Mouse (Mus musculus) mouse trophoblast stem cell (cell line): Measurements from ENCODE around the gene Myo10.

ENCODE experiments used
- in situ Hi-C, 2 experiments: fragments of 300-500 bp; cut with MseI, MboI; formaldehyde crosslinking; loops; 2 replicates in 1 of 2; 3 replicates in 1 of 2; pipeline ENCODE4 v1.15.1; 2025

Myo10 gene

DNA sequence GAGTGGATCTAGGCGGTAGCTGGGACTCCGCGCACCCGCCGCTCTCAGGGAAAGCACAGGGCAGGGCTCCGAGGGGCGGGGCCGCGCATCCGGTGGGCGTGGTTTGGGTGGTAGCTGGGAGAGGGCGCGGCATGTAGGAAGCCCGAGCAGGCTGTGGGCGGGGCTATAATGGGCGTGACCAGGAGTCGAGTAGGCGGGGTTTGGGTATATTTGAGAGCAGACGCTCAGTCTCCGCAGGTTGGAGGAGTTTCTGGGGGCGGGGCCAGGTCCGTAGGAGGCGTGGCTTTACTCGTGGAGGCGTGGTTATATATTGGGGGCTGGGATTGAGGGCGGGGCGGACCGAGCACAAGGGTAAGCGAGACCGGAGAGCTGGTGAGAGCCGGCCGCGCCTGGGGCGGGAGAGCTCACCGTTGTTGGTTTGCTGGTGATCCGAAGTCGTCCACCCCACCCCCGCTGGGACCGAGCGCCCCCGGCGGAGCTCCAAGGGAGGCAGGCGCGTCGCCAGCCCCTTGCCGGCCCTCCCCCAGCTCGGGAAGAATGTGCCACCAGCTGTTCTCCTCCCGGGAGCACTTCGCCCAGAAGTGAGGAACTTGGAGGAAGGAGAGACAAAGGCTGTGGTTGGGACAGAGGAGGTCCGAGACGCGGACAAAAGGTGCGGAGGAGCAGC lies at the start of gene Myo10:
Gene Myo10, plus strand, starts transcription at position 326 of the 667 bp plus-strand sequence.
- in situ Hi-C loops = loop anchor here (10.0 kb wide), 1 partner anchor 178 kb away; no protein-coding TSS in a partner anchor

- in situ Hi-C loops = no loop called here
These were observed 49.2 kb upstream of the Myo10 start for GRCm38 (mm10) chr15:25573113-25573512.

DNA sequence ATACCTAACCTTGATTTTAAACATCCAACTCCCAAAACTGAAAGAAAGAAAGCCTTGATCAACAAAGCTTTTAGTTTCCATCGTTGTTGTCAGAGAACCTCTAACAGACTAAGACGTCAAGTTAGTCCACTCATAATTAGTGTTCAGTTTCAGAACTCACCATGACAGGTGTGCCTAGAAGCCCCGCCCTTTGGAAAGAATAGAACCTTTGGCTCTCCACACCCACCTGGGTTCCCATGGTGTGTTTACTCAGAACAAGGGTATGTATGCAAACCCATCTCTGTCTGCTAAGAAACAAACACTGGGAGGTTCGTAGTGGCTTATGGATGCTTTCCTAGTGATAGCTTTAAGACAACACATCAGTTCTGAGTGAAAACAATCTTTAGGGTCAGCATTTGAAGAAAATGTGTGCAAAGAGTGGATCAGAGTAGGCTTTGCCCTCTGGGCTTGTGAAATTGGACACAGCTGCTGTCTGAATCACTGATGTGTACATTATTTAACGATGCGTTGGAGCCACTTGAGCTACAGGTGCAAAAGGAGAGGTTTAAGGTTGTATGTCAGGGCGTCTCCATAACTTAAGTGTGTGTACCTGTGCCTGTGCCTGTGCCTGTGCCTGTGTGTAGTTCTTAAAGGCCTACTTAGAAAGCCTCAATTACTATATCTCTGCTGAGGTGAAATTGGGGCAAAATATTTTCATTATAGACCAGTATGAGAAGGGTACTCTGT lies 48.3 kb upstream of the Myo10 start:
- in situ Hi-C loops = no loop called here

- in situ Hi-C loops = no loop called here
These were observed 44.8 kb upstream of the Myo10 start for GRCm38 (mm10) chr15:25577327-25578051.

- in situ Hi-C loops = no loop called here
These were observed 44.0 kb upstream of the Myo10 start for GRCm38 (mm10) chr15:25578369-25578768.

DNA sequence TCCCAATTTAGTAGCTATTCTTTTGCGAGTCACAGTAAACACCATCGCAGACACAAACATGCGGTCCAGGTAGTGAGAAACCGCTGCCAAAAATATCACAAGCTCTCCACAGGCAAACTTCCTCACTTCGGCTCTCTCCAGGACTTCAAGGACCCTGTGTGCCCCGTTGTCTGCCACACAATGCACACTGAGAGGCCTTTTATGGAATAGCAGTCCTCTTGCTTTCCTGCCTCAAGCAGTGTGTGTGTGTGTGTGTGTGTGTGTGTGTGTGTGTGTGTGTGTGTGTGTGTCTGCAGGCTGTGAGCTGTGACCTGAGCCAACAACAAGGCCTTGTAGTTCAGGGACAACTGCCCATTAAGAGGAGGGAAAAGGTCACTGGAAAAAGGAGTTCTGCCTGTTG lies 41.6 kb upstream of the Myo10 start:
- in situ Hi-C loops = no loop called here

GRCm38 (mm10) chr15:25582055-25582454 lies 40.3 kb upstream of the Myo10 start:
- in situ Hi-C loops = no loop called here

- in situ Hi-C loops = no loop called here
These were observed 39.0 kb upstream of the Myo10 start for GRCm38 (mm10) chr15:25583361-25583760.

DNA sequence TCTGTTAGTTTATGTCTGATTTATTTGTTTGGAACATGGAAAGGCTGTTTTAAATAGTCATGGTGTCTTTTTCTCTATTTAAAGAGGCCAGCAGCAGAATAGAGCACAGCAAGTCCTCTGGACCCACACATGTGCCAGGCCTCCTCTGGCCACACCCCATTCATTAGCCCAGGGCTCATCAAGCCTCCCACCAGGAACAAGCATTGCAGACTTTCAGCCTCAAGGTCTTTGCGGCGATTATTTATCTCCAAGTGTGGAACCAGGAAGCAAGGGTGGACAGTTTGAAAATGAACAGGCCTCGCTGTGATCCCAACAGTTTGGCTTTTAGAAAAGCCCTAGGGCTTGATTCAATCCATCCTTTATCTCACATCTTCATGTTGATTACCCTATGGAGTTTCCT lies 35.5 kb upstream of the Myo10 start:
- in situ Hi-C loops = no loop called here

GRCm38 (mm10) chr15:25587943-25588342 lies 34.4 kb upstream of the Myo10 start:
- in situ Hi-C loops = no loop called here

GRCm38 (mm10) chr15:25589318-25589902 lies 32.9 kb upstream of the Myo10 start:
- in situ Hi-C loops = no loop called here

- in situ Hi-C loops = no loop called here
These were observed 32.4 kb upstream of the Myo10 start for GRCm38 (mm10) chr15:25589916-25590315.

DNA sequence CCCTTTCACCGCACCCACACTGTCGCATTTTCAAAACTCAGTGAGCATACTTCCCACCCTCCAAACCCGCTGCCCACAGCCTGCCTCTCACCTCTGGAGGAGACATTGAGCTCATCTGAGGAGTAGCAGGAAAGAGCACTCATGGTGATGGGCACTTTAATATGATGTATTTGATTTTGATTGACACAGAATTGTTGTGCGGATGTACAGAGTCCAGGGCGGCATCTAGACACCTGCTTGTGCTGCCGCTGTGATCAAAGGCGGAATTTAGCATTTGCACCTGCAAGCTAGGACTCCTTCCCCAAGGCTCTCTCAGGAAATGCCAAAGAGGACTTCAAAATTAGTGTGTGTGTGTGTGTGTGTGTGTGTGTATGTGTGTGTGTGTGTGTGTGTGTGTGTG lies 31.4 kb upstream of the Myo10 start:
- in situ Hi-C loops = no loop called here

- in situ Hi-C loops = no loop called here
These were observed 30.4 kb upstream of the Myo10 start for GRCm38 (mm10) chr15:25591964-25592363.

DNA sequence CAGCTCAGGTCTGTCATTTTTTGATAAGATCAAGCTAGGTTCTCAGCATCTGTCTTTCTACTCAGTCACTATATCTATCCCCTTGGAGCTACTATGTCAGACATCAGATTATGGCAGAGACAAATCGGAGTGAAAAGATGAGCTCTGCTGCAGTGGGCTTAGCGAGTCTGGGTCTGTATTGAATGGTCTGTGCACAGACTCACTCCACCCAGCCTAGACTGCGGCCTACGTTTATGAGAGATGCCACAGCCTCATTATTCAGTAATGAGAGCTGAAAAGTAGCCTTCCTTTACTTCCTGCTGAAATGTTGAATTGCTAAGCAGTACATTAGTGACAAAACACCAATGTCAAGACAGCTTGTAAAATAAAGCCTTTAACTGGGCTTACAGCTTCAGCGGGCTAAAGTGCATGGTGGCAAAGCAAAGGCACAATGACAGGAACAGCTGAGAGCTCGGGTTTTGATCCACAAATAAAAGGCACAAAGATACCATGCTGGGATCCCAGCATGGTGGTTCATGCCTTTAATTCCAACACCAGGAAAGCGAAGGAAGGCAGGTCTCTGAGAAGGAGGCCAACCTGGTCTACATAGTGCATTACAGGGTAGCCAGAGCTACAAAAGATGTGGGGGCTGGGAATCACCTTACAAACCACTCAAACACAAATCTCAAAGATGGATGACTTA lies 28.7 kb upstream of the Myo10 start:
- in situ Hi-C loops = no loop called here

- in situ Hi-C loops = no loop called here
These were observed 24.0 kb upstream of the Myo10 start for GRCm38 (mm10) chr15:25598313-25598712.

DNA sequence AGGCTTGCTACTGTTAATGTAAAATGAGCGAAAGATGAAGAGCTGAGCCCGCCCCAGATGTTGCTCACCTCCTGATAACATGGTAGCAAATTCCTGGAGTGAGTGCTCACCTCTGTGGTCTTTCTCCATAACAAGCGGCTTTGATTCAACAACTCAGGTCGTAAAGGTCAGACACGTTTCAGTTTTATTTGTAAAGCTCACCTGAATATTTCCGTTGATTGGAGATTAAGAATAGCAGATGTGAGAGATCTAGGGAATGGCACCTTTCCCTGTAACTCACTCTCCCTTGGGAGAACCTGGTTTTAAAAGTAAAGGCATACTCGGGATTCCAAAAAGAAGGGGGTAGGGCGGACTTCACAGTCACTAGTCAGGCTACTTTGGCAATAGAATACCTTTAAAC lies 20.0 kb upstream of the Myo10 start:
- in situ Hi-C loops = no loop called here

DNA sequence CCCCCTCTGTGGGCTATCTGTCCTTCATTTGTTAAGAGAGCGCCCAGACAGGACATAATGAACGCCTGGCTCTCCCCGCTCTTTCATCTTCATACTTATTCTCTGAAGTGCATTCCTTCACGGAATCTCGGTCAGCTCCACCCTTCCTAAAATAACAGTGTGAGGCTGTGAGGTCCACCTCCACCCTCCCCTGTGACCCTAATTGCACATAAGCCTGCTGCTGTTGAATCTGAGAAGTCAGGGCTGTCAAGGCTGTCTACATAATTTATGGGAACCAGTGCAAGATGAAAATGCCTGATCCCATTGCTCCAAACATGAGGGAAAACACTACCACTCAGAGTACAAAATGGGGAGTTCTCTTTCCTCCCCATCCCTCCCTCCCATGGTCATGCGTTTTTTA lies 19.0 kb upstream of the Myo10 start:
- in situ Hi-C loops = no loop called here

GRCm38 (mm10) chr15:25604231-25604630 lies 18.1 kb upstream of the Myo10 start:
- in situ Hi-C loops = no loop called here

- in situ Hi-C loops = no loop called here
These were observed 16.9 kb upstream of the Myo10 start for GRCm38 (mm10) chr15:25605376-25605775.

GRCm38 (mm10) chr15:25608742-25609141 lies 13.6 kb upstream of the Myo10 start:
- in situ Hi-C loops = no loop called here

GRCm38 (mm10) chr15:25609253-25609652 lies 13.1 kb upstream of the Myo10 start:
- in situ Hi-C loops = no loop called here
